Mouse (Mus musculus) thymus, adult 18-20 months (tissue): ENCODE data around the gene Gpsm1.
"Not testable (repeated sequence)": the region's sequence is repeated elsewhere in the genome, so short reads cannot be mapped to it uniquely, and the experiment has no call there.

ENCODE experiments used
- DNase-seq, 2 experiments: peaks; one replicate each; pipeline ENCODE4 v3.0.0; 2022; ENCODE audit warnings: mixed read lengths in 2 of 2

Gpsm1 gene

GRCm38 (mm10) chr2:26380131-26380771 lies 64.9 kb downstream of the Gpsm1 start, which contains the start of gene Snapc4:
Gene Snapc4, minus strand, starts transcription at chr2:26380653.
- peak; percentile 75 to 80 for DNase-seq

- DNase-seq = not testable (repeated sequence)
Measured at GRCm38 (mm10) chr2:26380871-26381270, 65.6 kb downstream of the Gpsm1 start.

- DNase-seq = no peak
Measured at GRCm38 (mm10) chr2:26387713-26388112, 72.4 kb downstream of the Gpsm1 start.

GRCm38 (mm10) chr2:26388682-26389153 lies 73.4 kb downstream of the Gpsm1 start:
- DNase-seq = peak in 1 of 2 experiments; percentile 58

GRCm38 (mm10) chr2:26389154-26389690 lies 73.9 kb downstream of the Gpsm1 start, which contains the start of the genes Entr1 and Pmpca:
Gene Entr1, minus strand, starts transcription at chr2:26389316.
Gene Pmpca, plus strand, starts transcription at chr2:26389339.
- peak; percentile 72 for DNase-seq

- no peak for DNase-seq
Measured at GRCm38 (mm10) chr2:26390954-26391353, 75.6 kb downstream of the Gpsm1 start.

GRCm38 (mm10) chr2:26391617-26392016 lies 76.3 kb downstream of the Gpsm1 start:
- DNase-seq = no peak
